Comparison of ENCODE assay signal across 7 mouse cellular contexts in the genomic region with DNA sequence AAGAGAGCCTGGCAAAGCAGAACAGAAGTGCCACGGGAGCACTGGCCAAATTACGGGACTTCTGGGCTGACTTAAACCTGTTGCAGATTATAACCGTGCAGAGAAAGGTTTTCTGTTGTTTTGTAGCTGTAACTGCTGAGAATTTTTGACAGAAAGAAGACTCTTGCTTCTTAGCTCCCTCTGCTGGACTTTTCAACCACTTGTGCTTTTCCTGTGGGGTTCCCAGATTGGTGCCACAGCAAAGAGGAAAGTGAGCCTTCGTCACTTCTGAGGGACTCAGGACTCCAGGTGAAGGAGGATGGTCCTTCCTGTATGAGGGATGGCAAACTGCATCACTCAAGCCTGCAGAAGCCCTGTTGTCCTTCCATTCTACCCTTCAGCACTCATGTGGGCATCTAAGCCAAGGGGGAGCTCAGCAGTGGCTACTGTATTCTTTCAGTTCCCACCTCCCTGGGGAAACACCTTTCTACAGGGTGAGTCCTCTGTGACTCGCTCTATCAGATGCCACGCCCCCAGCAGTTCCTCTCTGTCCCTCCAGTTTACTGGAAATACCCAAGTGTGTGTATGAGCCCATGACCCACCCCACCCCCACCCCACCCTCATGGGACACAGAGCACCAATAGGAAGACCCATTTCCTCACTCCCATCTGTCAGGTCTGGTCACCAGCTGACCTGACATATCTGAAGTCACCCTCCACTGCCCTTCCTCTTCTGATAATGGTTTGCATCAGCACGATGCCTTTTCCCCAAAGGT. TPM values are rescaled to one million over a fixed set of nuclear protein-coding genes. Genes with fewer than 3 reads are reported as not detected.
DNase-seq lines count a peak whose midpoint lies in the region; ATAC-seq and TF ChIP-seq lines count a peak whose summit lies in the region.

No protein-coding gene starts in this region.

- no peak for TF ChIP-seq POLR2A in liver, adult 2 months (IDR thresholded peaks at IDR 0.05; ENCODE audit: extremely low read depth, insufficient read depth, low read length)

- H3K4me2 ChIP-seq in kidney, embryonic 15.5 days, result no peak overlapping the region

- WGBS in liver, adult 2 months, result 43% methylated on average over 7 of the region's 7 CpGs
- WGBS in kidney, embryonic 15.5 days, result 60% methylated on average over 7 of the region's 7 CpGs

- TF ChIP-seq CTCF in liver, adult 2 months (IDR thresholded peaks at IDR 0.05; ENCODE audit: low read depth, low read length), result peak; percentile 23; the same call in 1 of the 2 replicates

- intact Hi-C loops in left cerebral cortex, postnatal 10 days (cut with DNase I), result no loop called here

- H3K36me3 ChIP-seq in liver, adult 2 months (ENCODE audit: control insufficient read depth, insufficient read depth, low read length), result no peaks in the 10 kb centered on the region
- H3K36me3 ChIP-seq in splenic B cell, adult 2 months (ENCODE audit: control insufficient read depth, insufficient read depth, low read length, poor library complexity, severe bottlenecking), result no peaks in the 10 kb centered on the region
- no peaks in the 10 kb centered on the region for H3K36me3 ChIP-seq in kidney, embryonic 15.5 days

- peak; percentile 30 for DNase-seq in liver, adult 2 months (ENCODE audit: extremely low read depth, low read depth, low spot score)
- no peak for DNase-seq in liver
- peak; percentile 54 for DNase-seq in NIH3T3 (ENCODE audit: low read depth)
- peak; percentile 90 for DNase-seq in induced T-regulatory cell, adult 2 months (ENCODE audit: low read depth)
- DNase-seq in splenic B cell, adult 2 months (ENCODE audit: low read depth, low spot score), result peak; percentile 96
- no peak for DNase-seq in left cerebral cortex, postnatal 10 days (ENCODE audit: extremely low spot score in 1 of 2, low spot score in 2 of 2)

- H3K9me3 ChIP-seq in kidney, embryonic 15.5 days (replicated peaks), result no peaks in the 10 kb centered on the region

- H3K4me1 ChIP-seq in liver, adult 2 months (ENCODE audit: control insufficient read depth, insufficient read depth, low read length), result no peaks in the 10 kb centered on the region
- no peaks in the 10 kb centered on the region for H3K4me1 ChIP-seq in kidney, embryonic 15.5 days

- no peak overlapping the region for H3K9ac ChIP-seq in liver, adult 2 months (ENCODE audit: low read depth, low read length)
- H3K9ac ChIP-seq in kidney, embryonic 15.5 days, result no peak overlapping the region

- H3K79me2 ChIP-seq in liver, adult 2 months (ENCODE audit: control insufficient read depth, insufficient read depth, low read length), result no peaks in the 10 kb centered on the region

- no peak for ATAC-seq in kidney, embryonic 15.5 days (replicated peaks; ENCODE audit: low FRiP score)

- H3K27me3 ChIP-seq in liver, adult 2 months (ENCODE audit: control insufficient read depth, insufficient read depth, low read length), result no peaks in the 10 kb centered on the region
- no peaks in the 10 kb centered on the region for H3K27me3 ChIP-seq in splenic B cell, adult 2 months (ENCODE audit: control insufficient read depth, insufficient read depth, low read length, poor library complexity, severe bottlenecking)
- no peaks in the 10 kb centered on the region for H3K27me3 ChIP-seq in kidney, embryonic 15.5 days

- no peak overlapping the region for H3K4me3 ChIP-seq in liver, adult 2 months (ENCODE audit: insufficient read depth, low read depth, low read length)
- no peak overlapping the region for H3K4me3 ChIP-seq in kidney, embryonic 15.5 days (replicated peaks)

- no peak overlapping the region for H3K27ac ChIP-seq in liver, adult 2 months (replicated peaks; ENCODE audit: insufficient read depth, low read depth, low read length)
- H3K27ac ChIP-seq in kidney, embryonic 15.5 days, result no peak overlapping the region

RNA-seq across cellular contexts. Expression of a gene that starts 19.2 kb away (rescaled TPM):
- total RNA-seq in liver, adult 2 months (2014; rRNA removed), result 1.5 and 1.6 TPM in 2 replicates
- polyA plus RNA-seq in liver, adult 2 months (2012; rRNA removed), result 0.16 and 0.40 TPM in 2 replicates
- total RNA-seq in left cerebral cortex, postnatal 10 days (2021), result 1 to 10 TPM; 6.1 to 6.4 TPM
- 5.2 and 6.0 TPM in 2 replicates for polyA plus RNA-seq in kidney, embryonic 15.5 days (2015; fragmentation: Nextera tagmentation; extraction: Ambion mirVana)

RNA-seq across cellular contexts. Expression of a gene that starts 38.3 kb away (rescaled TPM):
- 0.07 and 0.09 TPM in 2 replicates for total RNA-seq in liver, adult 2 months (2014; rRNA removed)
- polyA plus RNA-seq in liver, adult 2 months (2012; rRNA removed), result 0.04 and 0.07 TPM in 2 replicates
- total RNA-seq in left cerebral cortex, postnatal 10 days (2021), result 1 to 10 TPM in 1 of 2 experiments, under 1 TPM in 1; 0.39 to 1.2 TPM
- 5.2 and 5.4 TPM in 2 replicates for polyA plus RNA-seq in kidney, embryonic 15.5 days (2015; fragmentation: Nextera tagmentation; extraction: Ambion mirVana)

Comparison
In these comparisons a context has a peak if more than half of its experiments do, and no peak if none do; other contexts are left out.
1. DNase-seq: peak in liver, adult 2 months (single experiment), NIH3T3 (single experiment), induced T-regulatory cell, adult 2 months (single experiment) and splenic B cell, adult 2 months (single experiment); none in liver (single experiment) and left cerebral cortex, postnatal 10 days (0 of 2).